Mouse (Mus musculus): ENCODE results near the gene Tmem202.

Gene Tmem202

DNA sequence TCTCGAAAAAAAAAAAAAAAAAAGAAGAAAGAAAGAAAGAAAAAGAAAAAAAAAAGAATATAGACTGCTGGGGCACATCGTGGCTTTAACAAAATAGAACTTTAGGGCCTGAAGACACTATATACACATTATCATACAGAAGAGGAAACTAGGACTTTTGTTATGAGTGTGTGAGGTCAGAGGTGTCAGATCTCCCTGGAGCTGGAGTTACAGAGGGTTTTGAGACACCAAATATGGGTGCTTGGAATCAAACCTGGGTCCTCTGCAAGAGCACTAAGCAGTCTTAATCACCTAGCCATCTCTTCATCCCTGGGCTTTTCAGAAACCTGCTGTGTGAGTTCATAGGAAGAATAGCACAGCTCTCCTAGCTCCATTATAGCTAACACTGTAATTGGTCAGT is 6.2 kb downstream of the Tmem202 start:
- DNase-seq (ENCODE audit: low spot score) = no peak

GRCm38 (mm10) chr9:59531645-59532044 is 8.0 kb downstream of the Tmem202 start:
- DNase-seq (ENCODE audit: low spot score) = no peak

DNA sequence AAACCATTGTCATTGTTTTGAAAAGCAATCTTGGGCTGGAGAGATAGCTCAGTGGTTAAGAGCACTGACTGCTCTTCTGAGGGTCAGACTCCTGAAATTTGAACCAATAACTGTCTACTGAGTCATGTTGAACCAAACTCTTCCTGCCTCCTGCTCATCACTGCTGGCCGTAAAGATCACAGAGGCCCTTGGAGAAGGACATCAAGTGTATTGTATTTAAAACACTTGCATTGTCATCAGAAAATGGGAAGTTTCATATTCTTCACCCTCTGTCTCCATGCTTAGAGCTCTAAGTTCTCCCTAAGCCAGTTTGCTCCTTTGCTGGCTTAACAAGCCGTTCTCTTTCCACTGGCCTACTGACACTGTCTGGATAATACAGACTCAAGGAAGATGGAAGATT is 11.4 kb downstream of the Tmem202 start:
- no peak for DNase-seq (ENCODE audit: low spot score)

- no peak for DNase-seq (ENCODE audit: low spot score)
Observed at GRCm38 (mm10) chr9:59527580-59527979, 12.1 kb downstream of the Tmem202 start.

GRCm38 (mm10) chr9:59526727-59527126 is 12.9 kb downstream of the Tmem202 start:
- DNase-seq (ENCODE audit: low spot score) = no peak

DNA sequence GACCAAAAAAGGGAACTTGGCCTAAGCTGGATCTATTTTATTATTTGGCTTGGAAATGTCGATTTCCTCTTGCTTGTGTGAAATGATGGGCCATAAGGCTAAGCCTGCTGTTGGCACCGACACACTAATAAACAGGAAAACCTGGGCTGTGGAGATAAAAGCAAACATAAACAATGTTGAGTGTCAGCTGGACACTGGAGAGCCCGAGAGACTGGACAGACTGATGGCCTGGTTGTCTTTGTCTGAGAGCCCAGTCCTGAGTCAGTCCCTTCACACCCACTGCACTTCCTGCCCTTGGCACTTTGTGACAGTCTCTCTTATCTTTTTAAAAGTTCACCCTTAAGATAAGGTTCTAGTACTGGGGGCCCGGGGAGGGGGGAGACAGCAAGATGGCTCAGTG is 16.7 kb downstream of the Tmem202 start:
- DNase-seq (ENCODE audit: low spot score) = no peak

DNA sequence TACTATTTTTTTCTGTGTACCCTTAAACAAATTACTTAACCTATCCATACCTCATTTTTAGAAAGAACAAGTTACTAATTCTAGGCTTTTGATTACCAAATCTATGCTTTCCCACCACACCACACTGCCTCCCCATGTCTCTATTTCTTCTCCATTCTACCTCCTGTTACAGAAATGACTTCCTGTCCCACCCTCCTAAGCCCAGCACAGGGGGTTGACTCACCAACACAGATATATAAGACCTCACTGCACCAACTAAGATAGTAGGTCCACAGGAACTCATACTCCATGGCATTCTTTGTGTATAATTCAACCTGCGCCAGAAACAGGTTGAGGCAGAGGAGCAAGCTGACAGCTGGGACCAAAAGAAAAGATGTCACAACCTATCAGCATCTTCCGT is 20.3 kb downstream of the Tmem202 start:
- no peak for DNase-seq (ENCODE audit: low spot score)

- DNase-seq (ENCODE audit: low spot score) = peak; percentile 32
Observed at GRCm38 (mm10) chr9:59518976-59519375, 20.7 kb downstream of the Tmem202 start.

DNA sequence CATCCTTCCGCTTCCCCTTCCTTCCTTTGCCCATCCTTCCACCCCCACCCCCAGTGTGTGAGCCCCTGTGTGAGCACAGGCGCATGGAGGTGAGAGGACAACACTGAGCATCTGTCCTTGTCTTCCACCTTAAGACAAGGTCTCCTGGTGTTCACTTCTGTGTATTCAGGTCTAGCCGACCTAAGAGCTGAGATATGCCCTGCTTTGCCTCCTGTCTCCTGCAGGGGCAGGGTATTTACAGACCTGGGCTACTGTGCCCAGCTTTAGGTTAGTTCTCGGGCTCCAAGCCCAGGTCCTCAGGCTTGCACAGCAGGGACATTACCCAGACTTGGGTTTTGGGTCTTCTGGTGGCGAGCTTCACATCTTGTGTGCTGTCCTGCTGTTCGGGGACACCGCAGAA is 22.5 kb downstream of the Tmem202 start:
- DNase-seq (ENCODE audit: low spot score) = no peak

- no peak for DNase-seq (ENCODE audit: low spot score)
Observed at GRCm38 (mm10) chr9:59515069-59515468, 24.6 kb downstream of the Tmem202 start.

- DNase-seq (ENCODE audit: low spot score) = no peak
Observed at GRCm38 (mm10) chr9:59512381-59512780, 27.3 kb downstream of the Tmem202 start.

DNA sequence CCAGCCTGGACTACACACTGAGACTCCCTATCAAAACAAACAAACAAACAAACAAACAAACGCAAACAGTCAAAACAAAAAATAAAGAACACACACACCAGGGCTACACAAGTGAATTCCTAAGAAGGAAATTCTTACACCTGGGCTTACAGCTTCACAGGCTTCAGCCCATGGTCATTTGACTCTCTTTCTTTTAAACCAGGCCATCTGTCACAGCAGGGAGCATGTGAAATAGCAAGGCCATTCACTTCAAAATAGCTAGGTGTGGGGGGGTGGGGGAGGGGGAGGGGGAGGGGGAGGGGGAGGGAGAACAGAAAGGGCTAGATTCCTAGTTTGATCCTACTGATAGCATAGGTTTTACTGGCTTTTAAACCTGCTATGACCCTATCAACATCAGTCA is 31.5 kb downstream of the Tmem202 start:
- DNase-seq (ENCODE audit: low spot score) = no peak

DNA sequence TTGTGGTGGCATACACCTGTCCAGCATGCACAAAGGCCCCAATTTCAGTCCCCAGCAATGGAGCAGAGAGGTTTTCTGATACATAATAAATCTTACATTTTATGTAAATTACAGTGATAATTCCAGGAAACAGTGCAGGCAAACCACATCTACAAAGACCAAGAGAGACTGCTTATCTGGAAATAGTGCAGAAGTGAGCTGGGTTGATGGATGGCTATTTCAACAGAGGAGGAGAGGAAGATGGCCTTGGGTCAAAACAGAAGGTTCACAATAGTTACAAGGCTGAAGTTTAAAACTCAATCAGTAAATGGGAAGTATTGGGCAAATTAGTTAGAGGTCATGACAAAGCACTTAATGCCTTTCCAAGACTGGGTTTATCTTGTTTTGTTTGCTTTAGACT is 52.3 kb downstream of the Tmem202 start:
- no peak for DNase-seq (ENCODE audit: low spot score)

DNA sequence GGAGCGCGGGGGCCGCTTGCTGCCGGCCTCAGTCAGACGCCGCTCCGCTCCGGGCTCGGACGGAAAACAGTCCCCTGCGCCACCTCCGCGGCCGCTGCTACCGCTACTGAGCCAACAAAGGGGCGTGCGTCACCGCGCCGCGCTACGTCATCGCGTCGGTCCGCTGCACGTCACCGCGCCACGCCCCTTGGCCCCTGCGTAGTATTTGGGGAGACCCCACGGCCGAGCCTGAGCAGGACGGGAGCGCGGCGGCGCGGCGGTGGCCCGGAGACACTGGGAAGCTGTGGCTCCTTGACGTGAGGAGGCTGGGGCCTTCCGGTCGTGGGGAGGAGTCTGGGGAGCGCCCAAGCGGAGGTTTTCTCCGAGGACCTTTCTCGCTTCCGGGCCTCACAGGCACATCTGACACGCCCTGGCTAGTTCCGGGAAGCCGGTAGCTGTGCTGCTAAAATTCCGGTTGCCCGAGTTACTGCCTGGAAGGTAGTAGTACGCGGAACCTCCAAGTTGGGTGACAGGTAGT is 53.0 kb downstream of the Tmem202 start, which contains the start of gene Arih1:
TSS of gene Arih1 (minus strand) at position 70 of the 517 bp plus-strand sequence.
- DNase-seq (ENCODE audit: low spot score) = peak; percentile 97

DNA sequence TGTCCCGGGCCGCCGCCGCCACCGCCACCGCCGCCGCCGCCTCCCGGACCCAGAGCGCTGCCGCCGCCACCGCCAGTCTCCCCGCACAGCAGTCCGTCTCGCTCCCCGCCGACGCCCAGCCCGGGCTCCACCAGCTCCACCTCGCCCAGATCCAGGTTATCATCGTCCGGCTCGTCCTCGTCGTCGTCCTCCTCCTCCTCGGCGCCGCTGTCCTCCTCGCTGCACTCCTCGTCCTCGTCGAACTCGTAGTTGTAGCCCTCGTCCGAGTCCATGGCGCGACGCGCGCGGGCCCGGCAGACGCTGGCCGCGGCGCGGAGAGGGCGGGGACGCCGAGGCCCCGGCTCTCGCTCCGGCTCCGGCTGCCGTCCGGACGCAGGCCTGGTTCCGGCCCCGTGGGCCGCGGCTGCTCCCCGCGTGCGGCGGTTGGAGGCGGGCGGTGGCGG is 53.5 kb downstream of the Tmem202 start:
- DNase-seq (ENCODE audit: low spot score) = no peak

- DNase-seq (ENCODE audit: low spot score) = peak; percentile 51
Observed at GRCm38 (mm10) chr9:59485511-59486075, 54.1 kb downstream of the Tmem202 start.

DNA sequence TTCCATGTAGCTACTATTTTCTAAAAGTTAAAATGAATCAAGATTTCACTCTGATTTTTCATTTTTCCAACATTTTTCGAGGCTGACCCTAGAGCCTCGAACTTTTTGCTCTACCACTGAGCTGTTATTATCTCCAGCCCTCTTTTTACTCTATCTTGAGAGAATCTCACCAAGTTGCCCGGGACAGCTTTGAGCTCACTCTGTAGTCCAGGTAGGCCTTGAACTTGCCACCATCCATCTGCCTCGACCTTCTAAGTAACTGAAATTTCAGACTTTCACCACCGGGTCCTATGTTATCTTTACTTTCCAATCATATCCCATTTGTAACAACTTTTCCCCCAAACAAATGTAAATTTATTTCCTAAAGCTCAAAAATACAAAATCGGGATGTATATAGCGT is 54.9 kb downstream of the Tmem202 start:
- no peak for DNase-seq (ENCODE audit: low spot score)

DNA sequence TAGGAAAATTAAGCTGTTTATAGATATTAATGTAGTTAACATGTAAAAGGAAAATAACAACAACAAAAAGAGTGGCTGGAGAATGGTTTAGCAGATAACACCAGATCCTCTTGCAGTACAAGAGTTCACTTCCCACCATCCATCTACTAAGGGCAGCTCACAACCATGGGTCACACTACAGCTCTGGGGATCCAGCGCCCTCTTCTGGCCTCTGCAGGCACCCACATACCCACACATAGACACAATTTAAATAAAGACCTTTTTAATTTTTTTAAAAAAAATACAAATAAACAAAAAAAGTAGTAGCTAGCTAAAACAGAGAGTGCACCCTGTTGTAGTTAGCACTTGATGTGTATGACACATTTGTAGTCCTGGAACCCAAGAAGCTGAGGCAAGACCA is 57.2 kb downstream of the Tmem202 start:
- no peak for DNase-seq (ENCODE audit: low spot score)

DNA sequence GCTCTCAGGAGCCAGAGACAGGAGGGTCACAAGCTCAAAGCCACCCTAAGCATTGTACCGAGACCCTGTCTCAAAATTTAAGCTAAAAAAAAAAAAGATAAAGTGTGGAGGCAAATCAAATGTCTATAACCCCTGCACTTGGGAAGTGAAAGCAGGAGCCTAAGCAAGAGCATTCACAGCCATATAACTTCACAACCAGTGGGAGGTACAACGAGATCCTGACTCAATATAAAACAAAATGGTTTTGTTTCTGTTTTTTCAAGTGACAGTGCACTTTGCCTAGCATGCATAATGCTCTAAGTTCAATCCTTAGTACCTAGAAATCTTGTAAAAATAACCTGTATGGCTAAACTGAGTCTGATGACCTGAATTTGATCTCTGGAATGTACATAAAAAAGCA is 63.0 kb downstream of the Tmem202 start:
- DNase-seq (ENCODE audit: low spot score) = no peak

- no peak for DNase-seq (ENCODE audit: low spot score)
Observed at GRCm38 (mm10) chr9:59474838-59475237, 64.8 kb downstream of the Tmem202 start.

DNA sequence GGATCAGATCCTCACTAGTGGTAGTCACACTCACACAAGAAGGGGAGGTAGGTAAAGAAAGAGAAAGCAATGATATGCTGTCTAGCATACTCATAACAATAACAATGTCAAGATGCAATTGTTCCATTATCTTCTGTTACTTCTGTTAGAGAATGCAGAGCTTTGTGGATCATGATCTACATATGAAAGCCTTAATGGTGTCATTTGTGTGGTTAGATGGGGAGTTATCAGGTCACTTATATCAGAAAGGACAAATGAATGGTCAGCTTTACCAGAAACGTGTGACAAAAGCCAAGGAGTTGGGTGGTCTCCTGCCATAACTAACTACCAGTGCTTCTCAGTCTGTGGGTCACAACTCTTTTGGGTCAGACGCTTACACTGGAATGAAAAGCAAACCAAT is 66.5 kb downstream of the Tmem202 start:
- DNase-seq (ENCODE audit: low spot score) = no peak

DNA sequence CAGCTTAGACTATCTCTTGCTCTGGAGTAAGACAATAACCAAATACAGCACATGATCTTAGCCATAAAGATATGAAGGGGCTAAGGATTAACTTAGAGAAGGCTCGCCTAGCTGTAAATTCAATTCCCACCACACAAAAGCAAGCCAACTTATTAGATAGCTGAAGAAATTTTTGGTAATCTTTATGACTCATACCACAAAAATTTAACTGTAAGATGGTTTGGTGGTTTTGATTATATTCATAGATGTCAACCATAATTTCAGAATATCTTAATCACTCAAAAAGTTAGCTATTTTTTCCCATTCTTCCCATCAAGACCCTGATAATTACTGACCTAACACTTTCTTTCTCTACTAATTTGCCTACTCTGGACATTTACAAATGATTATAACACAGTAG is 70.2 kb downstream of the Tmem202 start:
- no peak for DNase-seq (ENCODE audit: low spot score)

Measured in ovary, adult 18-20 months (tissue).